8 mouse cellular contexts compared by ENCODE assay signal in genomic region chr1:79671543-79672337, GRCm38 (mm10). TPM values are rescaled to one million over a fixed set of nuclear protein-coding genes. Genes with fewer than 3 reads are reported as not detected.
DNase-seq lines count a peak whose midpoint lies in the region; ATAC-seq and TF ChIP-seq lines count a peak whose summit lies in the region.

Gene Ap1s3 (minus strand): TSS chr1:79671972.

- H3K4me1 ChIP-seq in embryonic facial prominence, embryonic 12.5 days = peaks cover 8% of the 10 kb centered on the region; the same call in 1 of the 2 replicates

- peak within 1 kb of the TSS; percentile 69 for H3K4me3 ChIP-seq in embryonic facial prominence, embryonic 12.5 days
- H3K4me3 ChIP-seq in layer of hippocampus, adult 2 months = peak within 1 kb of the TSS; percentile 74

- TF ChIP-seq CTCF in layer of hippocampus, adult 2 months (conservative IDR thresholded peaks at IDR 0.05) = no peak

- peaks cover 25% of the 10 kb centered on the region for H3K27me3 ChIP-seq in embryonic facial prominence, embryonic 12.5 days

- intact Hi-C loops in heart, postnatal 36 days (cut with DNase I) = no loop called here

- WGBS in embryonic facial prominence, embryonic 12.5 days = under 1% methylated on average over 50 of the region's 51 CpGs

- no peaks in the 10 kb centered on the region for H3K9me3 ChIP-seq in embryonic facial prominence, embryonic 12.5 days

- peak within 1 kb of the TSS; percentile 98 for H3K4me2 ChIP-seq in embryonic facial prominence, embryonic 12.5 days (replicated peaks)

- DNase-seq in CD4-positive, CD25-positive, alpha-beta regulatory T cell, adult 2 months (ENCODE audit: low read depth, low spot score) = peak; percentile 85
- peak; percentile 14 for DNase-seq in adrenal gland, postnatal 25 days
- peak; percentile 9 to 29 for DNase-seq in heart, postnatal 36 days
- peak; percentile 8 to 42 for DNase-seq in layer of hippocampus, adult 2 months (ENCODE audit: low spot score in 2 of 2)
- peak; percentile 75 for DNase-seq in lung, postnatal 10 days
- DNase-seq in ovary, postnatal 10 days (ENCODE audit: low spot score) = peak; percentile 17
- peak; percentile 75 for DNase-seq in thymus, postnatal 0 days (ENCODE audit: low spot score)

- H3K27ac ChIP-seq in embryonic facial prominence, embryonic 12.5 days = no peak within 1 kb of the TSS
- no peak within 1 kb of the TSS for H3K27ac ChIP-seq in layer of hippocampus, adult 2 months

- H3K9ac ChIP-seq in embryonic facial prominence, embryonic 12.5 days = peak within 1 kb of the TSS; percentile 57

- peak; percentile 92 for ATAC-seq in embryonic facial prominence, embryonic 12.5 days (ENCODE audit: insufficient number of reproducible peaks, insufficient read depth, low FRiP score, low TSS enrichment)

- H3K36me3 ChIP-seq in embryonic facial prominence, embryonic 12.5 days = no peaks in the 10 kb centered on the region

RNA-seq across cellular contexts. Expression of gene Ap1s3, which starts in this region (rescaled TPM):
- 0.85 TPM in 1 of 2 replicates, not detected in the other for total RNA-seq in adrenal gland, postnatal 25 days (2021)
- 0.18 and 0.25 TPM in 2 replicates for polyA plus RNA-seq in embryonic facial prominence, embryonic 12.5 days (2016; fragmentation: Nextera tagmentation; extraction: Ambion mirVana)
- total RNA-seq in heart, postnatal 36 days (2021) = under 1 TPM; 0.16 to 0.36 TPM
- 1 to 10 TPM; 2.0 to 3.3 TPM for total RNA-seq in layer of hippocampus, adult 2 months (2021)
- 1.2 and 1.3 TPM in 2 replicates for polyA plus RNA-seq in thymus, postnatal 0 days (2015; fragmentation: Nextera tagmentation; extraction: Ambion mirVana)

Comparison
In these comparisons a context has a peak if more than half of its experiments do, and no peak if none do; other contexts are left out.
1. Peak in DNase-seq in adrenal gland, postnatal 25 days; RNA of the gene not detected or under 1 TPM.
2. Peak in ATAC-seq, H3K4me3 ChIP-seq, H3K9ac ChIP-seq and H3K4me2 ChIP-seq in embryonic facial prominence, embryonic 12.5 days; RNA of the gene not detected or under 1 TPM.
3. Peak in DNase-seq in heart, postnatal 36 days; RNA of the gene not detected or under 1 TPM.
4. DNase-seq: peak in every context shown above with its lines; median percentile 85 in CD4-positive, CD25-positive, alpha-beta regulatory T cell, adult 2 months; 75 in lung, postnatal 10 days; 75 in thymus, postnatal 0 days; 25 in layer of hippocampus, adult 2 months; 19 in heart, postnatal 36 days; 17 in ovary, postnatal 10 days; 14 in adrenal gland, postnatal 25 days.